Mouse (Mus musculus) layer of hippocampus, adult 9-10 months (tissue): ENCODE results near the gene Nup214.

Source experiments
- DNase-seq: peaks from one replicate; pipeline ENCODE4 v3.0.0; 2022; ENCODE audit warnings: low spot score

Nup214 gene

DNA sequence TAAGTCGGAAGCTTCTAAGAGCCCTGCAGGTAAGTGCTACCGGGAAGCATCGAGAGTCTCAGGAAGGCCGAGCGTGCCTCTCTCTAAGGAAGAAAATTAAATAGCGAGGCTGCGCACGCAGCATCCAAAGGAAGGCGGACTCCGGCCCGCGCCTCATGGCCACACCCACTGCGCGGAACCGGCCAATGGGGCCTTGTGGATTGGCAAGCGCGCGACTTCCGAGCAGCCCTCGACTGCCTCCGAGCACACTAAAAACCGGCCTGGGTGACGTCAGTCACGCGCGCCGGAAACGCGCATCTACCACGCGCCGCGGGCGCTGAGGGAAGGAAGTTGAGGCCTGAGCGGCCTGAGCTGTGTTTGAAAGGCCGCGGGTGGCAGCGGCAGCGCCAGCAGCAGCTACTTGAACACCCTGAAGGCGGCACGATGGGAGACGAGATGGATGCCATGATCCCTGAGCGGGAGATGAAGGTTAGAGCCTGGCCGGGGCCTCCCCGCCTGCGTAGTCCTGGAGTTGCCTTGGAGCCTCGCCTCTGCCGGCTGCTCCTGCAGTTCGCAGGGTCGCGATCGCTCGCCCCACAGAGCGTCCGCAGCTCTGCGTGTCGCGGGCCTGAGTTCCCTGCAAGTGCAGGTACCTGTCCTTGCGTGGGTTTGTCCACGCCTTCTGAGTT lies at the start of gene Nup214:
Nup214 (plus strand) TSS at position 296 of the 668 bp plus-strand sequence.
- DNase-seq, result peak; percentile 96

DNA sequence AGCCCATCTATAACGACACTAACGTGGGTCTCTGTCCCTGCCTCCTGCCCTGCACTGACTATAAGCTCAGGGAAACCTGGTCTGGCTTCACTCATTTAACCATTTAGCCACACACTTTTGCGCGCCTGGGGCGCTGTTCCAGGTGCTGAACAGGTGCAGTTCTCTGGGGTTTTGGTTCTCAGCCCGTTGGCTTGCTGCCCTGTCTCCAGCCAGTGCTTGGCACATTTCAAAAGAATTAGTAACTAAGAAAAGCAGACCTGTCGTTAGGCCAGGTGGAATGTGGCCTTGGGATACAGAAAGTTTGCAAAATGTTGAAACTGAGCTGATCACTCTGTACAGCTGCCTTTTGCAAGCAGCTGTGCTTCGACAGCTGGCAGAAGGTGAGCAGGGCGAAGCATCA lies 49.4 kb upstream of the Nup214 start:
- DNase-seq, result no peak

GRCm38 (mm10) chr2:31925936-31926335 lies 48.3 kb upstream of the Nup214 start:
- DNase-seq, result no peak

DNA sequence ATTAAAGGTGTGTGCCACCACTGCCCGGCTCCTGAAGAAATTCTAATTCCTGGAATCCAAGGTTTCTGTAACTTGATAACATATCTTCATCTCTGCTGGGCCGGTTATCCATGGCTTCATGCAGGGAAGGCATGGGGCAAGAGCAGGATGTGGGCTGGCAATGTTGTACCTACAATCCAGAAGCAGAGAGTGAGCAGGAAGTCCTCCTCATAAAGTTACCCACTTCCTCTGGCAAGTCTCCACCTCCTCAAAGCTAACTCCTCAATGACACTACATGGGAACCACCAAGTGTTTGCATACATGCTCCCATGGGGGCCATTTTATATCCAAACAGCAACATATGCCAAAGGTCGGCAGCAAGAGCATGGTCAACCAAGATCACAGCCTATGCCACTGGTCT lies 44.6 kb upstream of the Nup214 start:
- DNase-seq, result no peak

GRCm38 (mm10) chr2:31934551-31934950 lies 39.7 kb upstream of the Nup214 start:
- DNase-seq, result no peak

DNA sequence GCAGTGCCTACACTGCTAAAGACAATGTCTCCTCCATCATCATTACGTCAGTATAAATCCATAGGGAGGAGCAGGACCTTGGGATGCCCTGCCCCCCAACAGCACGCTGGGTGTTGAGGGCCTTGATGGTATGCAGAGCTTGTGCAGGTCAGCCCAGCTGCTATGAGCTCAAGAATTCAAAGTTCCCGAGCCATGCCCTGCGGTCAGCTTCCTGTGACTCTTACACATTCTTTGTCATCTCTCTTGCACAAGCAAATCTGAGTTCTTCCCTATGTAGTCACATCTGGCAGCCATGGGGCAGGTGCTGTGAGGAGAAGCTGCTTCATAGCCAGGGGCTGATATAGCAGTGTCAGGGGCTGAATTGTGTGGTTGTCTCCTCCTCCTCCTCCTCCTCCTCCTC lies 39.2 kb upstream of the Nup214 start:
- DNase-seq, result no peak

DNA sequence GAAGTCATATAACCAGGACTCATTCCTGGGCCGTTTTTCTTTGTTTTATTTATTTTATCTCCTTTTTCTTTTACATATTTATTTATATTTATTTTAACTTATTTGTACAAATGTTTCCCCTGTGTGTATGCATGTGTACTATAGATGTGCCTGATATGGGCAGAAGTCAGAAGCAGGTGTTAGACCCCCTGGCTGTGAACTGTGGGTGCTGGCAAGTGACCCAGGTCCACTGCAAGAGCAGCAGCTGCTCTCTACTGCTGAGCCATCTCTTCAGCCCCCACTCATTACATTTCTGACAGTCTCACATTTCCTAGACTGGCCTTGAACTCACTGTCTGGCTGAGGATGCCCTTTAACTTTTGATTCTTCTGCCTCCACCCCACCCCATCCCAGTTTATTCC lies 35.9 kb upstream of the Nup214 start:
- DNase-seq, result no peak

DNA sequence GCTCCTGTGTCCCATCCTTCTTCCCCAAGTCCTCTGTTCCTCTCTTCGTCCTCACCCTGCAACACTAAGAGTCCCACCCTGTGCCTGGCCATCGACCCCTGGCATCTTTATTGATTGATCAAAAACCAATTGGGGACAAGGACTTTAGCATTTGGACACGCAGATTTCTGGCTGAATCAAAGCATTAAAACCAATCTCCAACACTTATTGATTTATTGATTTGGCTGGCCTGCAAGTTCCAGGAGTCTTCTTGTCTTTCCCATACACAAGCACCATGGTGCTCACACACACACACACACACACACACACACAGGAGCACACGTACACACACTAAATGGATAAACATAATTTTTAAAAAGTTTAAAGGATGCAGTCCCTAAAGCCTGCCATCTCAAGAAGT lies 31.2 kb upstream of the Nup214 start:
- no peak for DNase-seq

- DNase-seq, result no peak
Observed at GRCm38 (mm10) chr2:31945580-31945979, 28.7 kb upstream of the Nup214 start.

DNA sequence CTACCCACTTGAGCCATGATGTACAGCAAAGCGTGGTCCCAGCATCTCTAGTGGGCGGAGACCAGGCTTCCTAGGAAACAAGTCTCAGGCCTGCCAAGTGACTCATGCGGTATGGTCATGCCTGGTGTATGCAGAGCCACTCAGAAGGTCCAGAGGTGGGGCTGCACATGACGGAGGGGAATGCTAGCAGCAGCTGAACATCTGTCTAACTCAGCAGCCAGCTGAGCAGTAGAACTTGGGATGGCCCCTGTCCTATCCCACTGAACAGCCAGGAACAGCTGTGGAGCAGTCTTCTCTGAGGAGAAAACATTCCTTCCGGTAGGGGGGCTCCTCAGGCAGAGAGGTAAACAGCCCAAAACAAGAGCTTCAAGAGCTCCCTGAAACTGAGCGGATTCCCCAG lies 25.8 kb upstream of the Nup214 start:
- DNase-seq, result no peak

- no peak for DNase-seq
Observed at GRCm38 (mm10) chr2:31948801-31949200, 25.4 kb upstream of the Nup214 start.

DNA sequence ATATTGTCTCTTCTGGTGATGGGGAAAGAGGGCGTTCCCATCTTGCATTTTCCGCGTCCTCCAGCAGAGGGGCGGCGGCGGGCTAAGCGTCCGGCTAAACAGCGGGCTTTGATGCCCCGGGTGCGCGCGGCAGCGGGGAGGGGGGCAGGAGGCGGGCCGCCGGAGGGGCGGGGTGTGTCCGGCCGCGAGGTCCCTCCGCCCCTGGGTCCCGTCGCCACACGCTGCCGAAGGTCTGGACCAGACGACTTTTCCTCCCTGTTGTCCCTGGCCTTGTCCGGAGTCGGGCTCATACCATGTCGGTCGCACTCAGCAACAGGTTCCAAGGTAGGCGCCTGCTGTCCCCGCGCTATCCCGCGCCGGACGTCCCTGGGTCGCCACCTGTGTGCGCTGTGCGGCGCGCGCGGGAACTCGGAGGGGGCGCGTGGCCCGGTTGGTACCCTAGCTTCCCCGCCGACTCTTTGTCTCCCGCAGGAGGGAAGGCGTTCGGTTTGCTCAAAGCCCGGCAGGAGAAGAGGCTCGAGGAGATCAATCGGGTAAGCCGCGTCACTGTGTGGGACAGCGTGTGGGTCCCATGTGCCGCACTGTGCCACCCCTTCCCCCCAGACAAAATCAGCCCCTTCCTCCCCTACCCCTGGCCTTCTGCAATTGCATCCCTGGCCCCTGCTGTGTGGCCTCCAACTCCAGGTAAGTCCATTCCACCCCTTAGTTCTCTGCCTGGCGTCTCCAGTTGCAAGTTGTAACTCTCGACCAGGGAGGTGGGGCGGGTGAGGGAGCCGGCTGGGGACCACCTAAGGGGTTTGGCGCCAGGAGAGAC lies 24.0 kb upstream of the Nup214 start, which contains the start of gene Aif1l:
Aif1l (plus strand) TSS at position 82 of the 814 bp plus-strand sequence.
- DNase-seq, result no peak

GRCm38 (mm10) chr2:31950966-31951365 lies 23.3 kb upstream of the Nup214 start:
- no peak for DNase-seq

GRCm38 (mm10) chr2:31952236-31952635 lies 22.0 kb upstream of the Nup214 start:
- no peak for DNase-seq

GRCm38 (mm10) chr2:31952725-31953124 lies 21.5 kb upstream of the Nup214 start:
- DNase-seq, result no peak

DNA sequence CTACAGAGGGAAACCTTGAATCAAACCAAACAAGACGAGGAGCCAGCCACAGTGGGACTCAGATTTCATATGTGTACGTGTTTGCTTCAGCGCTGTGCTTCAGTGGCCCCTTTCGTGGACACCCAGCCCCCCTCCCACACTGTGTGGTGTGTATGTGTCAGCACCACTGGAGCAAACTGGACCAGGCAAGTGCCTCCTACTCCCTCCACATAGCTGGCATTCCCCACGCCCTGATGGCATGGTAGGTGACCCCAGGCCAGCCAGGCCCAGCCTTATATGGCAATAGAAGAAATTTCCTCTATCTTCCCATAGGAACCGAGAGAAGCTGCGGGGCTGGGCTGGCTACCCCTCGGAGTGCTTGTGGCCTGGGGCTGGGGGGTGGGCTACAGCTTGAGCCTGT lies 20.5 kb upstream of the Nup214 start:
- DNase-seq, result no peak

- DNase-seq, result no peak
Observed at GRCm38 (mm10) chr2:31954779-31955181, 19.5 kb upstream of the Nup214 start.

DNA sequence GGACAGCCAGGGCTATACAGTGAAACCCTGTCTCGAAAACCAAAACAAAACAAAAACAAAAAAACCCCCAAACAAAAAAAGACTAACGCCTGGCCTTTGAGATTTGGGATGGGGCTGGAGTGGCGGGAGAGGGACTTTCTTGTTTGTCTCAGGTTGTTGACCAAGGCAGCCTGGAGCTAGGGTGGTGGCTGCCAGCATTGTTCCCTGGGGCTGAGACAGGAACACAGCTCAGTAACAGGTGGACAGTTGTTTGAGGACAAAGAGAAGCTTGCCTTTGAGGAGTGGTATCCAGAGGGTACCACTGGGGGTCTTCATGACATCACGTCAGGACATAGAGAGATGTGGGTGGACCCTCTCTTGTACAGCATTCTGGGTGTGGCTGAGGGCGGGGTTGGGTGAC lies 18.6 kb upstream of the Nup214 start:
- no peak for DNase-seq

DNA sequence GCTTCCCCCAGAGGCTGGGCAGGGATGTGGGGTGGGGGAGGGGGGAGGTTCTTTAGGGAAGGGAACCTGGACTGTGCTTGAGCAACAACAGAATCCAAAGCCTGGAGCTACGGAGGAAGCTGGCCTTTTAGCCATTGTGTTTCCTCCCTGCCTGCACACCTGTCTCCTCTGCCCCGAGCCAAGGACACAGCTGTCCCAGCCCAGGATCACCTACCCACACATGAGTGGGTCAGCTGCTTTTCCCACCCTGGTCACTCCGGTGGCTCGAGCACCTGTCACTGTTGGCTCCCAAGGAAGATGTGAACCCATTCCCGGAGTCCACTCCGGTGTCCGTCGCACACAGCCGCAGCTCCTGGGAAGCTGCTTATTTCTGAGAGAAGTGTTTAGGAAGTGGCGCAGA lies 17.0 kb upstream of the Nup214 start:
- DNase-seq, result no peak

DNA sequence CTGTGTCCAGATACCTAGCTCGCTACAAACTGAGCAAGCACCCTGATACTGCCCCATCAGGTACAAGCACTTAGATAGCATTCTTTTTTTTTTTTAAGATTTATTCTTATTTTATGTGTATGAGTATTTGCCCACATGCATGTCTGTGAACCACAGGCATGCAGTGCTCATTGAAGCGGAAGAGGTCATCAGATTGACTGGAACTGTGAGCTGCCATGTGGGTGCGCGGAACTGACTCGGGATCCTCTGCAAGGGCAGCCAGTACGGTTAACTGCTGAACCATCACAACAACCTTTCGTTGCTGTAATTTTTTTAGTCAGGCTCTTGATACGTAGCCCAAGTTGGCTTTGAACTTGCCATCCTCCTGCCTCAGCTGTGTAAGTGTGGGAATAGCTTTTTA lies 13.2 kb upstream of the Nup214 start:
- no peak for DNase-seq

- DNase-seq, result no peak
Observed at GRCm38 (mm10) chr2:31961791-31962222, 12.4 kb upstream of the Nup214 start.

DNA sequence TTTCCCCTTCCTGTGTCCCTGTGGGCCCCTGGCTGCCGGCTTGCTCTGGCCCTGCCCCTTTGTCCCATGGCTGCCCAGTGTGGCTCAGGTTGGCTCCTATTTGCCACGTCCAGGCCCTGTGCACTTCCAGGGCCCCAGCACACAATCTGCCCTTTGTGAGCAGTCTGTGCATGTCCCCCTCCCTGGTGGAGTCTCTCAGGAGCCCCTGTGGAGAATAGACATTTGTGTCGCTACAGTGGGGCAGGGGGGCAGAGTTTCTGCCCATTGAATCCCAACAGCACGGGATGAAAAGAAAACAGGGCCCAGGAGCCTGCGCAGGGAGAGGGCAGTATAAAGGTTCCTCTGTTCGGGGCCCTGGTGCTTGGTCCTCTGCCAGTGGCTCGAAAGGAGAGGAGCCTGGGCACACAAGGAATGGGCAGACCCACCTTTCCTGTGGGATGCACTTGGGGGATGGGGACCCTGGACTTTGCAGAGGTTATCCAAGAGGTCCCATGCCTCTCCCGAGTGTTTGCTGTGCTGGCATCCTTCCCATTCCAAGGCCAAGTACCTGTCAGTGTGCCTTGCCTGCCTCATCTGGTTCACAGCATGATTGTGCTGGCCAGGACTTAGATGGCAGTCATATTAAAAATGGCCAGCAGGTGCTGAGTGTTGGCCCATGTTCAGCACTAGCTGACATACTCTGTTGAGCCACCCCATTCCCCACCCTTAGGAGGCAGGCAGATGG lies 11.6 kb upstream of the Nup214 start:
- peak; percentile 32 for DNase-seq

- DNase-seq, result no peak
Observed at GRCm38 (mm10) chr2:31963491-31963890, 10.7 kb upstream of the Nup214 start.
